Mouse (Mus musculus) MEL (cell line): Measurements from ENCODE around the gene Katnbl1. TPM values are rescaled to one million over a fixed set of nuclear protein-coding genes. Genes with fewer than 3 reads are reported as not detected.

Source experiments
- DNase-seq: peaks from one replicate; pipeline ENCODE4 v3.0.0; 2011; ENCODE audit warnings: low read depth, low spot score
- H3K27ac ChIP-seq: 2 replicates; pipeline ENCODE4 v1.5.1; 2012; ENCODE audit warnings: low read depth, mild to moderate bottlenecking, control low read depth, low read length, moderate library complexity; ENCODE audit not compliant: control insufficient read depth
- H3K27me3 ChIP-seq, 2 experiments: fragments of 150-350 bp in 1 of 2; sonication (generic) in 1 of 2; 2 replicates each; pipeline ENCODE4 v1.6.1; 2012; ENCODE audit warnings: low read length in 2 of 2, mild to moderate bottlenecking in 2 of 2, improper control_type of control experiment in 1 of 2, moderate library complexity in 1 of 2; ENCODE audit not compliant: insufficient read depth in 2 of 2, control insufficient read depth in 1 of 2
- H3K36me3 ChIP-seq, 2 experiments: 2 replicates each; pipeline ENCODE4 v1.6.1; 2012 to 2014; ENCODE audit warnings: low read length in 2 of 2, improper control_type of control experiment in 1 of 2, inconsistent platforms in 1 of 2, mild to moderate bottlenecking in 1 of 2; ENCODE audit not compliant: insufficient read depth in 2 of 2, control insufficient read depth in 1 of 2
- H3K4me1 ChIP-seq, 2 experiments: fragments of 150-350 bp in 1 of 2; sonication (generic) in 1 of 2; 2 replicates each; pipeline ENCODE4 v1.6.1; 2012; ENCODE audit warnings: low read length in 2 of 2, improper control_type of control experiment in 1 of 2, mild to moderate bottlenecking in 1 of 2; ENCODE audit not compliant: insufficient read depth in 2 of 2, control insufficient read depth in 1 of 2
- H3K4me3 ChIP-seq, 2 experiments: fragments of 150-350 bp in 1 of 2; sonication (generic) in 1 of 2; 2 replicates each; pipeline ENCODE4 v1.5.1; 2012; ENCODE audit warnings: low read depth in 2 of 2, low read length in 2 of 2, mild to moderate bottlenecking in 2 of 2, moderate library complexity in 2 of 2, control low read depth in 1 of 2, improper control_type of control experiment in 1 of 2; ENCODE audit not compliant: control insufficient read depth in 1 of 2, insufficient read depth in 1 of 2
- H3K79me2 ChIP-seq: 2 replicates; pipeline ENCODE4 v1.6.1; 2012; ENCODE audit warnings: mild to moderate bottlenecking, low read length, moderate library complexity; ENCODE audit not compliant: control insufficient read depth, poor library complexity, insufficient read depth
- H3K9ac ChIP-seq: 2 replicates; pipeline ENCODE4 v1.6.1; 2012; ENCODE audit warnings: low read depth, mild to moderate bottlenecking, control low read depth, low read length, moderate library complexity; ENCODE audit not compliant: control insufficient read depth, poor library complexity, severe bottlenecking
- H3K9me3 ChIP-seq: fragments of 150-350 bp; sonication (generic); replicated peaks from 2 replicates; pipeline ENCODE4 v1.6.1; 2012; ENCODE audit warnings: mild to moderate bottlenecking, low read length, improper control_type of control experiment, moderate library complexity; ENCODE audit not compliant: insufficient read depth
- BHLHE40 ChIP-seq: IDR thresholded peaks from 2 replicates; pipeline ENCODE4 v1.6.1; 2012; ENCODE audit warnings: low read depth, mild to moderate bottlenecking, inconsistent platforms, low read length, improper control_type of control experiment, borderline replicate concordance
- CHD2 ChIP-seq: IDR thresholded peaks from 2 replicates; pipeline ENCODE4 v1.6.1; 2011; ENCODE audit warnings: low read length, improper control_type of control experiment
- CTCF ChIP-seq, 3 experiments: IDR thresholded peaks in 2 of 3; conservative IDR thresholded peaks in 1 of 3; 2 replicates each; pipeline ENCODE4 v1.5.1; 2011 to 2012; ENCODE audit warnings: low read length in 3 of 3, low read depth in 2 of 3, mild to moderate bottlenecking in 2 of 3, improper control_type of control experiment in 1 of 3, inconsistent platforms in 1 of 3, mixed read lengths in 1 of 3, moderate library complexity in 1 of 3; ENCODE audit not compliant: control insufficient read depth in 1 of 3, insufficient read depth in 1 of 3, poor library complexity in 1 of 3, severe bottlenecking in 1 of 3
- ELF1 ChIP-seq: IDR thresholded peaks from 2 replicates; pipeline ENCODE4 v1.6.1; 2014; ENCODE audit warnings: low read depth, mild to moderate bottlenecking, inconsistent platforms, low read length, improper control_type of control experiment, moderate library complexity
- EP300 ChIP-seq, 2 experiments: IDR thresholded peaks; 2 replicates each; pipeline ENCODE4 v1.6.1; 2011; ENCODE audit warnings: improper control_type of control experiment in 2 of 2, low read length in 2 of 2, low read depth in 1 of 2, mild to moderate bottlenecking in 1 of 2
- ETS1 ChIP-seq: IDR thresholded peaks from 2 replicates; pipeline ENCODE4 v1.6.1; 2012; ENCODE audit warnings: low read depth, mild to moderate bottlenecking, inconsistent platforms, low read length, improper control_type of control experiment, moderate library complexity
- GABPA ChIP-seq: IDR thresholded peaks from 2 replicates; pipeline ENCODE4 v1.6.1; 2012; ENCODE audit warnings: low read depth, mild to moderate bottlenecking, inconsistent platforms, low read length, improper control_type of control experiment, moderate library complexity
- GATA1 ChIP-seq: IDR thresholded peaks from 2 replicates; pipeline ENCODE4 v1.6.1; 2011; ENCODE audit warnings: low read depth, low read length, improper control_type of control experiment
- HCFC1 ChIP-seq: IDR thresholded peaks from 2 replicates; pipeline ENCODE4 v1.6.1; 2012; ENCODE audit warnings: low read depth, mild to moderate bottlenecking, inconsistent platforms, low read length, improper control_type of control experiment, moderate library complexity
- KAT2A ChIP-seq: conservative IDR thresholded peaks from 2 replicates; pipeline ENCODE4 v1.6.1; 2012; ENCODE audit warnings: low read depth, low read length, improper control_type of control experiment, inconsistent platforms
- MAFK ChIP-seq: IDR thresholded peaks from 2 replicates; pipeline ENCODE4 v1.6.1; 2011; ENCODE audit warnings: low read depth, mild to moderate bottlenecking, low read length, improper control_type of control experiment, borderline replicate concordance
- MEF2A ChIP-seq: IDR thresholded peaks from 2 replicates; pipeline ENCODE4 v1.6.1; 2014; ENCODE audit warnings: low read depth, mild to moderate bottlenecking, inconsistent platforms, low read length, improper control_type of control experiment; ENCODE audit not compliant: poor library complexity, insufficient replicate concordance, severe bottlenecking; ENCODE audit errors: extremely low read depth
- MXI1 ChIP-seq: IDR thresholded peaks from 2 replicates; pipeline ENCODE4 v1.6.1; 2011; ENCODE audit warnings: mild to moderate bottlenecking, low read depth, low read length, improper control_type of control experiment
- MYB ChIP-seq: IDR thresholded peaks from 2 replicates; pipeline ENCODE4 v1.6.1; 2011; ENCODE audit warnings: mild to moderate bottlenecking, low read depth, low read length, improper control_type of control experiment
- POLR2AphosphoS2 ChIP-seq: IDR thresholded peaks from 2 replicates; pipeline ENCODE4 v1.6.1; 2011; ENCODE audit warnings: low read length, improper control_type of control experiment
- POLR2AphosphoS5 ChIP-seq: IDR thresholded peaks from 2 replicates; pipeline ENCODE4 v1.6.1; 2012; ENCODE audit warnings: low read depth, borderline replicate concordance, mild to moderate bottlenecking, inconsistent platforms, low read length, moderate library complexity, mixed read lengths
- RCOR1 ChIP-seq: IDR thresholded peaks from 2 replicates; pipeline ENCODE4 v1.6.1; 2012; ENCODE audit warnings: low read depth, mild to moderate bottlenecking, inconsistent platforms, low read length, improper control_type of control experiment
- SIN3A ChIP-seq: IDR thresholded peaks from 2 replicates; pipeline ENCODE4 v1.6.1; 2012; ENCODE audit warnings: low read length, improper control_type of control experiment, inconsistent platforms
- SMC3 ChIP-seq: IDR thresholded peaks from 2 replicates; pipeline ENCODE4 v1.6.1; 2011; ENCODE audit warnings: low read depth, low read length, improper control_type of control experiment
- TAL1 ChIP-seq: IDR thresholded peaks from 2 replicates; pipeline ENCODE4 v1.6.1; 2012; ENCODE audit warnings: mild to moderate bottlenecking, inconsistent platforms, low read length, moderate library complexity, mixed read lengths
- TBP ChIP-seq: IDR thresholded peaks from 2 replicates; pipeline ENCODE4 v1.8.0; 2011; ENCODE audit warnings: low read depth, low read length, improper control_type of control experiment
- TCF12 ChIP-seq: IDR thresholded peaks from 2 replicates; pipeline ENCODE4 v1.6.1; 2014; ENCODE audit warnings: low read depth, mild to moderate bottlenecking, inconsistent platforms, low read length, improper control_type of control experiment, moderate library complexity
- UBTF ChIP-seq: IDR thresholded peaks from 2 replicates; pipeline ENCODE4 v1.6.1; 2012; ENCODE audit warnings: low read depth, mild to moderate bottlenecking, inconsistent platforms, low read length, improper control_type of control experiment, moderate library complexity, borderline replicate concordance; ENCODE audit not compliant: insufficient read depth
- USF1 ChIP-seq: IDR thresholded peaks from 2 replicates; pipeline ENCODE4 v1.6.1; 2014; ENCODE audit warnings: low read depth, mild to moderate bottlenecking, inconsistent platforms, low read length, improper control_type of control experiment, moderate library complexity
- USF2 ChIP-seq, 2 experiments: IDR thresholded peaks; 2 replicates each; pipeline ENCODE4 v1.6.1; 2011 to 2012; ENCODE audit warnings: improper control_type of control experiment in 2 of 2, low read length in 2 of 2, borderline replicate concordance in 1 of 2, inconsistent platforms in 1 of 2, low read depth in 1 of 2, mild to moderate bottlenecking in 1 of 2; ENCODE audit not compliant: insufficient read depth in 1 of 2
- ZC3H11A ChIP-seq: IDR thresholded peaks from 2 replicates; pipeline ENCODE4 v1.6.1; 2012; ENCODE audit warnings: low read depth, mild to moderate bottlenecking, inconsistent platforms, low read length, improper control_type of control experiment
- ZKSCAN1 ChIP-seq: IDR thresholded peaks from 2 replicates; pipeline ENCODE4 v1.6.1; 2012; ENCODE audit warnings: low read depth, mild to moderate bottlenecking, inconsistent platforms, low read length, improper control_type of control experiment, moderate library complexity
- ZMIZ1 ChIP-seq: IDR thresholded peaks from 2 replicates; pipeline ENCODE4 v1.6.1; 2012; ENCODE audit warnings: low read depth, mild to moderate bottlenecking, inconsistent platforms, low read length, improper control_type of control experiment, moderate library complexity
- ZNF384 ChIP-seq: IDR thresholded peaks from 2 replicates; pipeline ENCODE4 v1.6.1; 2012; ENCODE audit warnings: low read depth, mild to moderate bottlenecking, inconsistent platforms, low read length, improper control_type of control experiment
- polyA plus RNA-seq, 2 experiments: library from polyadenylated mRNA; stranded (reverse) in 1 of 2; unstranded in 1 of 2; fragments of >175 nt in 1 of 2; fragments of >200 nt in 1 of 2; gene quantifications; 2 replicates each; pipeline versions ENCODE4 v1.2.1 to v1.2.4; 2012; ENCODE audit warnings: low replicate concordance in 2 of 2, low read depth in 1 of 2; ENCODE audit not compliant: insufficient read length in 2 of 2, insufficient read depth in 1 of 2, missing spikeins in 1 of 2
- total RNA-seq: library from RNA; depleted of rRNA; stranded (reverse); fragments of 300-350 nt; gene quantifications from 2 replicates; pipeline ENCODE4 v1.2.3, GENCODE M21; 2012

Gene Katnbl1
- total and polyA plus RNA-seq, 3 experiments, result 12.6 to 16.6 TPM; not detected in 1

- TF ChIP-seq USF1 (peak; percentile 58; the same call in 1 of the 2 replicates), TCF12 (peak; percentile 62), TAL1 (no peak), ZNF384 (0 out of 2 replicates have a peak, but pooled peaks have one; percentile 11), MYB (no peak)
Observed at GRCm38 (mm10) chr2:112378973-112379898, at the start of gene Katnbl1 (continued).

- Histone ChIP-seq H3K36me3 (peaks cover 10 to 15% of the 10 kb centered on the region in 2 experiments), H3K79me2 (no peaks in the 10 kb centered on the region), H3K4me1 (peaks cover 6 to 16% of the 10 kb centered on the region in 2 experiments), H3K27me3 (no peaks in the 10 kb centered on the region), H3K9me3 (no peaks in the 10 kb centered on the region), H3K4me3 (no peak overlapping the region), H3K27ac (peak overlapping the region; percentile 16; the same call in 1 of the 2 replicates), H3K9ac (no peak overlapping the region)
- peak; percentile 47 for DNase-seq
- TF ChIP-seq CTCF (IDR thresholded peaks at IDR 0.05 in 2 of 3, conservative IDR thresholded peaks at IDR 0.05 in 1 of 3; ENCODE audit: control insufficient read depth in 1 of 3, insufficient read depth in 1 of 3, low read depth in 2 of 3, low read length in 3 of 3, poor library complexity in 1 of 3, severe bottlenecking in 1 of 3) (no peak), HCFC1 (no peak), ZMIZ1 (no peak), MYB (no peak), USF1 (no peak), GABPA (no peak), EP300 (IDR thresholded peaks at IDR 0.05; ENCODE audit: low read depth in 1 of 2, low read length in 2 of 2) (peak; percentile 70 to 77), POLR2AphosphoS5 (no peak), ETS1 (peak; percentile 96), GATA1 (peak; percentile 91), MEF2A (no peak), CHD2 (no peak), SMC3 (peak; percentile 9; the same call in 1 of the 2 replicates), SIN3A (peak; percentile 95), USF2 (IDR thresholded peaks at IDR 0.05; ENCODE audit: borderline replicate concordance in 1 of 2, insufficient read depth in 1 of 2, low read depth in 1 of 2, low read length in 2 of 2) (no peak), ZKSCAN1 (no peak), UBTF (no peak), RCOR1 (peak; percentile 57), TAL1 (no peak), BHLHE40 (0 out of 2 replicates have a peak, but pooled peaks have one; percentile 41), ELF1 (no peak), MXI1 (peak; percentile 68), MAFK (no peak), ZC3H11A (no peak), TCF12 (peak; percentile 79), TBP (0 out of 2 replicates have a peak, but pooled peaks have one; percentile 14), POLR2AphosphoS2 (no peak), ZNF384 (peak; percentile 94), KAT2A (no peak)
Observed at GRCm38 (mm10) chr2:112332051-112332898, 46.7 kb upstream of the Katnbl1 start.
